Mouse (Mus musculus) embryo, embryonic 11 days (tissue): ENCODE measurements around the gene Vwa1.
A peak's percentile ranks its signal among the peaks of the same experiment; 100 is the strongest.

Experiments
- DNase-seq: peaks from one replicate; pipeline ENCODE4 v3.0.0-alpha.2; 2015

The Vwa1 gene

GRCm38 (mm10) chr4:155777816-155778215, 3.3 kb upstream of the Vwa1 start:
- no peak for DNase-seq

- peak; percentile 38 for DNase-seq
Observed at GRCm38 (mm10) chr4:155776704-155777335, 2.3 kb upstream of the Vwa1 start.

- DNase-seq: no peak
Observed at GRCm38 (mm10) chr4:155775855-155776254, 1.4 kb upstream of the Vwa1 start.

- no peak for DNase-seq
Observed at GRCm38 (mm10) chr4:155774971-155775740, 658 bp upstream of the Vwa1 start.

GRCm38 (mm10) chr4:155773335-155774078, 991 bp downstream of the Vwa1 start:
- no peak for DNase-seq

GRCm38 (mm10) chr4:155772786-155773185, 1.7 kb downstream of the Vwa1 start:
- DNase-seq: no peak

GRCm38 (mm10) chr4:155771706-155772105, 2.8 kb downstream of the Vwa1 start:
- no peak for DNase-seq

GRCm38 (mm10) chr4:155770626-155771025, 3.9 kb downstream of the Vwa1 start:
- DNase-seq: no peak

- peak; percentile 94 for DNase-seq
Observed at GRCm38 (mm10) chr4:155769880-155770512, 4.5 kb downstream of the Vwa1 start.

- DNase-seq: no peak
Observed at GRCm38 (mm10) chr4:155769496-155769879, 5.0 kb downstream of the Vwa1 start.

GRCm38 (mm10) chr4:155762357-155762756, 12.1 kb downstream of the Vwa1 start:
- DNase-seq: no peak

- DNase-seq: no peak
Observed at GRCm38 (mm10) chr4:155761356-155762099, 13.0 kb downstream of the Vwa1 start.

- peak; percentile 97 for DNase-seq
Observed at GRCm38 (mm10) chr4:155760613-155761355, 13.7 kb downstream of the Vwa1 start, which contains the start of gene Atad3a. Gene Atad3a (minus strand): TSS chr4:155761093.

- DNase-seq: peak; percentile 60
Observed at GRCm38 (mm10) chr4:155759862-155760612, 14.5 kb downstream of the Vwa1 start.

GRCm38 (mm10) chr4:155757011-155757410, 17.5 kb downstream of the Vwa1 start:
- DNase-seq: no peak

GRCm38 (mm10) chr4:155746575-155747490, 27.7 kb downstream of the Vwa1 start:
- no peak for DNase-seq

- no peak for DNase-seq
Observed at GRCm38 (mm10) chr4:155746036-155746548, 28.4 kb downstream of the Vwa1 start.

GRCm38 (mm10) chr4:155745136-155745535, 29.4 kb downstream of the Vwa1 start:
- no peak for DNase-seq

GRCm38 (mm10) chr4:155744474-155744873, 30.0 kb downstream of the Vwa1 start:
- DNase-seq: no peak

GRCm38 (mm10) chr4:155742684-155743083, 31.8 kb downstream of the Vwa1 start:
- DNase-seq: no peak
